Mouse (Mus musculus): ENCODE data around the gene Zfp408.
"Not testable (repeated sequence)": the region's sequence is repeated elsewhere in the genome, so short reads cannot be mapped to it uniquely, and the experiment has no call there.

Gene Zfp408

DNA sequence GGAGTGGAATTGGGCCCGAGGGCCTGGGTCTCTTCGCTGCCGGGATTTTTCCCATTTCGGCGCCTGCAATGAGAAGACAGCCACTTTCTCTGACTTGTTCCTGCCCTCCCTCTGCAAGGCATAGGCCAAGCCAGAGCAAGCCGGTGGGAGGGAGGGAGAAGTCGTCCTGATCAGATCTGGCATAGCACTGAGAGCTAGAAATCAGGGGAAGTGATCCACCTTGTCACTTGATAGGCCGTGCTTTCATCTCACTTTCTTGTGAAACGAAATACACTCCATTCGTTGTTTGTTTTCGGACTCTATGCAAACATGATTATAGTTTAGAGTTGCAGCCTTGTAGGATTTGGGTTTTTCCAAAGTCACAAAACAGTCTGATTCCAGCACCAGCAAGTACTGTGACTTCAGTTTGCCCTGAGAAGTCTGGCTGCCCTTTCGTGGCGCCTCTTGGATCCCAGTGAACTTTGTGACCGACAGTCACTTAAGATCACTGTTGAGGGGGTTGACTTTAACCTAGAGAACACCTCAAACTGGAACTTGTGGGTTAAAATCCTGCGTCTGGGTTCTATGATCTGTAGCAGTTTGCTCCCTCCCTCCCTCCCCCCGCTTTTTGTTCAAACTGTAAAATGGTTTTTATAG lies 887 bp upstream of the Zfp408 start:
- DNase-seq: no peak

DNA sequence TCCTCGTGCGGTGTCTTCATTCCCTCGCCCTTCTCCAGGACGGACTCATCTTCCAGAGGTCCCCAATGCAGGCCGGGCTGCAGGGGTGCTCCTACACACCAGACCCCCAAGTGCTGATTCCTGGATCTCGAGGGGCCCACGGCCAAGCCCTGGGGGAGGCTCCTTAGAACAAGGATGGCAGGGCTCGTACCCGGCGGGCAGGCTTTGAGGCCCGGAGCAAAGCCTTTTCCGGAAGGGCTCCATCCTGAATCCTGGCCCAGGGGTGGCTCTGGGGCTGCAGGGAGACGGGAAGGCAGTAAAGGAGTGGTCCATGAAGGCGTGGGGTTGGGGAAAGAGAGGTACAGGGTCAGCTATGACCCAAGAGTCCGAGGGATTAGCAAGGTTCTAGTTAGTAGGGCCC lies 439 bp downstream of the Zfp408 start:
- no peak for DNase-seq

DNA sequence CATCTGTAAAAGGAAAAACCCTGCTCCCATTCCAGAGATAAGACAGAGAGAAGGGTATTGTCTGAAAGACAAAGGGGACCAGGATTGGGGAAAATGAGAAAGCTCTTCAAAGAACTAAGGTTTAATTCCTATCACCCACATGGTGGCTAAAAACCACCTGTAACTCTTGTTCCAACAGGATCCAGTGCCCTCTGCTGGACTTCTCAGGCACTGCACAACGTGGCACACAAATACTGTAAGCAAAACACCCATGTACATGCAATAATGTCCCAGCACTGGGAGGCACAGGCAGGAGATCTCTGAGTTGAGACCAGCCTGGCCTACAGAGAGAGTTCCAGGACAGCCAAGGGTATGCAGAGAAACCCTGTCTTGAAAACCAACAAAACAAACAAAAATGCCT lies 2.9 kb downstream of the Zfp408 start:
- DNase-seq: peak; percentile 63

DNA sequence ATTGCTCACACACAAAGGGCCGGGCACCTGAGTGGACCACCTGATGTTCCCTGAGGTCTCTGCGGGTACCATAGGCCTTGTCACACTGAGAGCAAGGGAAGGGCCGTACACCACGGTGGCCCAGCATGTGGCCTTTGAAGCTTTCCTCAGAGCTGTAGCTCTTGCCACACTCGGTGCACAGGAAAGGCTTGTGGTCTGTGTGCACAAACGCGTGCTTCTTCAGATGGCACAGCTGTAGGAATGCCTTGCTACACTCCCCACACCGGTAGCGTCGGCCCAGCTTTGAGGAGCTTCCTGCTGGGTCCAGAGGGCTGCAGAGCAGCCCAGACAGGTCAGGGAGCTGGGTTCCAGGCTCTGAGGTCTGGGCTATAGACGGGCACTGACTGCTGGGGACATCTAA lies 3.8 kb downstream of the Zfp408 start:
- no peak for DNase-seq

DNA sequence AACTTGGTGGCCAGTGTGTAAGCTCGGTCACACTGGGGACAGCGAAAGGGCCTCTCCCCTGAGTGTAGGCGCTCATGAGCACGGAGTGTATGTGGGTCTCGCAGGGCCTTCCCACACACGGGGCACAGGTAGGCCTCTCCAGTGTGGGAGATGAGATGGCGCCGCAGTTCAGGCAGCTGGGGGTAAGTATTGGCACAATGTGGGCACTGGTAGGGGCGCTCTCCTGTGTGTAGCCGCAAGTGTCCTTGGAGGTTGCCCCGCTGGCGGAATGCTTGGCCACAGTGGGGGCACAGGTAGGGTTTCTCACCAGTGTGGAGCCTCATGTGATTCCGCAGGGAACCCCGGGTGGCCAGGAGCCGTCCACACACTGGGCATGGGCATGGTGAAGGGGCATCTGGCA lies 4.2 kb downstream of the Zfp408 start:
- DNase-seq: no peak

DNA sequence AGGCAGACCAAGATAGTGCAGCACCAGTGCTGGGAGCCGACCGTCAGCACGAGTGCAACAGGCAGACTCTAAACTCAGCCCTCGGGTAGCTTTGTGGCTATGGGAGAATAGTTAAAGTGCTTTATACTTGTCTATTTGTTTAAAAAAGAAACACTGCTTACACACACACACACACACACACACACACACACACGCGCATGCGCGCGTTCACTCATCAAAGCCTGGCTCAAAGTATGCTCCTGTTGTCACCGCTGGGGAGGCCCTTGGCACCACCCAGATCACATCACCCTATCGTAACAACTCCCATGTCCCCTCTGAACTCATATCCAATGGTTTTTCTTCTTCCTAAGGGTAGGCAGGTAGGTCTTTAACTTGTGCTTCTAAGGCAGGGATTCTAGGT lies 5.6 kb downstream of the Zfp408 start:
- no peak for DNase-seq

DNA sequence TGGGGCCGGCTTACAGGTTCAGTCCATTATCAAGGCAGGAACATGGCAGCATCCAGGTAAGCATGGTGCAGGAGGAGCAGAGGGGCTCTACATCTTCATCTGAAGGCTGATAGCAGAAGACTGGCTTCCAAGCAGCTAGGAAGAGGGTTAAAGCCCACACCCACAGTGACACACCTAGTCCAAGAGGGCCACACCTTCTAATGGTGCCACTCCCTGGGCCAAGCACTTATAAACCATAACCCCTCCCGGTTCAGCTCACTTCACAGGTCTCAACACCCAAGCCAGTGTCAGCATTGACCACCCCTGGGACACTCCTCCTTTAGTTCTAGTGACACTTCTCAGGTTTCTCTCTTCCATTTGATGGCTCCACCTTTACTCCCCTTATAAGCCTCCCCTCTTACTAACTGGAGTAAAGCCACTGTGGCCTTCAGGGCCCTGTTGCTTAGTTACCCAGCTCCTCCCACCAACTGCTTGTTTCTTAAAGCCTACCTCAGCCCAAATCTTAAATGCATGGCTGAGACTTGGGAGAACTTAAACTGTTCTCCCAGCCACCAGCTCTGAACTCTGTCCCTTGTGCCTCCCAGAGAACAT lies 6.7 kb downstream of the Zfp408 start:
- DNase-seq: no peak

DNA sequence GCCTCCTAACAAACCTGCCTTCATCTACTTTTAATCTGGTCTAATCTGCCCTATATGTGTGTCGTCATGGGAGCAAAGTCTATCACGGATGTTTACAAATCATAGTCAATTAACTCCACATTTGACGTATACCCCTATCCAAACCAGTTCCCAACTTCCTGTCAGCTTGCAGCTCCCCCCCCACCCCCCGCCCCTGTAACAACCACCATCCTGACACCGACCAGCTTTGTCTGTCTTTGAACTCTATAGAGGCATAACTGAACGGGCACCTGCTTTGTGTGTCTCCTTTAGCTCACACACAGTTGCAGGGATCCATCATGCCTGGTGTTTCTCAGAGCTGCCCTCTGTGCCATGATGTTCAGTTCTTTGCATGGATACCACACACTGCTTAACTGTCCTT lies 10.7 kb downstream of the Zfp408 start:
- DNase-seq: no peak

DNA sequence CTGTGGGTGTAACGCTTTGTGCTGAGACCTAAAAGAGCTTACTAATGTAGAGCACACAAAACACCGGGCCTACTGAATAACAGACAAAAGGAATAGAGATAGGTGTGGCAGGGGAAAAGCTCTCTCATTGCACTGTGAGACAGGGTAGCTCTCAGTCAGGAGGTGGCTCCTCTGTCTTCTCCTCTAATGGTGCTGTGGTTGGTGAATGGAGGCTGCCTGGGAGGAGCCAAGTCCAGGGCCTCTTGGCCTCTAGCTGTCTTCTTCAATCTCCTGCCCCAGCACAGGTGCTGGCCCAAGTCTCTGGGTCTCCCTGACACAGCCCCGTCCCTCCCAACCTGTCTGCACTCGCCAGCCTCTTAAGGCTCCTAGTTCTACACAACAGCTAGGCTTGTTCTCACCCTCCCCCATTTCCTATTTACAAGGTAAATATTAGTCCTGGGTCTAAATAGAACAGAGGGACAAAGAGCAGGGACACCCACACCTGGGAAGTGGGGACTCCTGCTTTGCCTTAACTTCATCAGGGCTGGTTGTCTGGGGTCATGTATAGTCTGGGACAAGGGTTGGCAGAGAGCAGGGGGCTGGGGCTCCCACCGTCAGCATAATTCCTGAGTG lies 12.8 kb downstream of the Zfp408 start:
- no peak for DNase-seq

DNA sequence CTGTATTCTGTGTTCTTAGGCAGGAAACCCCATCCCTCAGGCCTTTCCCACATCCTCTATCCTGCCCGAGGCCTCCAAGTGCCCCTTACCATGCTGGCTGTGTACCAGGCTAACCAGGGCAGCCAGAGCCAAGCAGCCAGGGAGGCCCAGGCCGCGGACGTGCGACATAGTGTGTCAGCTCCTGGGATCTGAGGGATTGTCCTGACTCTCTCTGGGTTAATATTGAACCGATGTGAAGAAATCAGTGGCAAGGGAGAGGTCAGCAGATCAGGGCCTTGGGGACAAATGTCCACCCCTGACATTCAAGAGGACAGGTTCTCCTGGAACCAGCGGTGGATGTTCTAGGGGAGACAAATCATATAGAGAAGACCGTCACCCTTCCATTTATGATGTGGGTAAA lies 13.4 kb downstream of the Zfp408 start, which contains the start of gene F2:
F2 (minus strand) TSS at position 186 of the 400 bp plus-strand sequence.
- DNase-seq: no peak

DNA sequence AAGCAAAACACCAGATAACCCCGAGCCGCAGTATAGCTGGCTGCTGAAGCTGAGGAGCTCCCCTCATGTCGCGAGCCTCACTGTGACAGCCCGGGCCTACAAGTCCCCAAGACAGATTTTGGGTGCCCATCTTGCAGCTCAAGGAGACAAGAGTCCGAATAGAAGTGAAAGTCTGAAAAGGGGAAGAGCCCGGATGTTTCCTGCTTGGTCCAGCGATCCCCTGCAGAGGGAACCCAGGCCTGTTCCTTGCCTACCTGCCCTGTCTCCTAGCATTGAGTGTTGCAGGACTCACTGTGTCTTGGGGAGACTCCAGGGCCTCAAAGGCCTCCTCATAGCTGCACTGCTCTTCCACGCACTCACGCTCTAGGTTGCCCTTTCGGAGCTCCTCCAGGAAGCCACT lies 14.1 kb downstream of the Zfp408 start:
- DNase-seq: no peak

DNA sequence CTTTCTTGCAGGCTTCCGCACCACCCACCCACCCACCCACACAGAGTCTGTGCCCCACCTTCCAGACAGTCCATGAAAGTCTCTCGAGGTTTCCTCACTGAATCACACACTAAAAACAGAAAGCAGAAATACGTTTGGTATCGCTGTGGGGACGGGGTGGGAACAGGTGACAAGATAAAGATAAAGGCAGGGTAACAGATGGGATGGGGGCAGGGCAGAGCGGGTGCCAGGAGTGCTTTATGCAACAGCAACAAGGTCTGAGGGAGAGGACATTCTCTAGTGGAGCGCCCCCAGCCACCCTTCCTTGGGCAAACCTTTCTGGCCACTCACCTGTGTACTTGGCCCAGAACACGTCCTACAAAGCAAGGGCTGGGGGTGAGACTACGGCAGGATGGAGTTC lies 14.8 kb downstream of the Zfp408 start:
- no peak for DNase-seq

DNA sequence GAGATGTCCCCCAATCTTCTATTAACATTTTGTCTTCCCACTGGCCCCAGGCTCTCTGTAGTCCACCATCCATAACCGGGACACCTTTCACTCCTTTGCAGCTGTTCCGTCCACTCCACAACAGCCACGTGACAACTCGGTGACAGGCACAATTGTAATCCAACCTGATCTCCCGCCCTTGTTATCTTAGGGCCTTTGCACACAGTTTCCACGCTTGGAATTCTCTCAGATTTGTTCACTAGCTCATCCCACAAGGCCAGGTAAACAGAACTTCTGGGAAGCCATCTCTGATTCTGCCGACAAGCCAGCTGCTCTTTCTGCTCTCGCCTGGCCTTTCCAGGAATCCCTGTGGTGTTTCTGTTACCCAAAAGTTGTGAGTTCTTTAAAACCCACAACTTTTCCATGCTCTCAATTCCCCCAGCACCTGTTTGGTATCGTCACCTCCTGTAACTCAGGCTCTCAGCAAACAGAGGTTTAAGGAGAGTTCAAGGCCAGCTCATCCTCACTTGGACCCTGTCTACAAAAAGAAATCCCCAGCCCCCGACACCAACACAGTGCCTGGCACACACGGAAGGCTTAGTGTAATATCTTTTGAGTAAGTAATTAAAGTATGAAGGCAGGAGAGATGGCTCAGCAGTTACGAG lies 16.1 kb downstream of the Zfp408 start:
- no peak for DNase-seq

DNA sequence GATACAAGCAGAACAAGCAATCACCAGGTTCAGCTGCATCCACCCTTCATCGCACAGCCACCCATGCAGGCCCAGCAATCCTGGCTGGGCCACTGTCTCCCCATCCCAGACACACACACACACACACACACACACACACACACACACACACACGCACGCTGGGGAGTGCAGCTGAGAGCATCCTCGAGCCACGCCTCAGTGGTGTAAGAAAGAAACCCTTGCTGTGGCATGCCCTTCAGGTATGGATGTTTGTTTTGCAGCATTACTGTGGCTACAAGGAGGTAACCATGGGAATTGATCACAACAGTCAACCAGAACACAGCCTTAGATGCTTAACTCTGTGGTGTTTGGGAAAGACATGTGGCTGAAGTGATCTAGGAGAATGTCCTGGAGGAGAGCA lies 17.3 kb downstream of the Zfp408 start:
- no peak for DNase-seq

DNA sequence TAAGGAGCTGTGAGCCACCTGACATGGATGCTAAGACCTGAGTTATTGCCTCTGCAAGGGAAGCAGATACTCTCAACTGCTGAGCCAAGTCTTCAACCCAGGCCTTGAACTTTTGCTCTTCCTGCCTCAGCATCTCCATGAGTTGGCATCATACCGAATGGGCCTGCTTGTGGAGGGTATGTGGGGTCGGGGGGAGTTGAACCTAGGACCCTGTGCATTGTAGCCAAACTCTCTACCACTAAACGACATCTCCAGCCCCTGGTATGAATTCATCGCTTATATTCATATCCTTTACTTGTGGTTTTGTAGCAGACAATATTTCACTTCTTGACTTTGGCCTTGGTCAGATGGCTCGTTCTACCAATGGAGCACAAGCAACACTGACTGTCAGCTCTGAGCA lies 17.8 kb downstream of the Zfp408 start:
- DNase-seq: no peak

DNA sequence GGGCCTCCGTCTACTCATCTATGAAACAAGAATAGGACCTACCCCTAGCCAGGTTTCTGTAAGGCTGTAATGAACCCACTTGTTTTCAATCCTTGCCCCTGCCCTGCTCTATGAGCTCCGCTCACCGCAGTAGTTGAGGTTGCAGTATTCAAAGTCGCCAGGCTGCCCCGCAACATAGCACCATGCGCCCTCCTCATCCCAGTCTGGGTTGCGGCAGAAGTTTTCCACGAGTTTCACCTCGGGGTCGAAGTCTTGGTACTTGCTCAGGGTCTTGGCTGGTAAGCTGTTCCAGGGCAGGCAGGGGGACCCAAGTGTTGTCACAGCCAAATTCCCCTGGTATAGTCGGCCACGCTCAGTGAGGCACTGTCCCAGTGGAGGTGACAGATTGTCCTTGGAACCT lies 19.2 kb downstream of the Zfp408 start:
- DNase-seq: no peak

DNA sequence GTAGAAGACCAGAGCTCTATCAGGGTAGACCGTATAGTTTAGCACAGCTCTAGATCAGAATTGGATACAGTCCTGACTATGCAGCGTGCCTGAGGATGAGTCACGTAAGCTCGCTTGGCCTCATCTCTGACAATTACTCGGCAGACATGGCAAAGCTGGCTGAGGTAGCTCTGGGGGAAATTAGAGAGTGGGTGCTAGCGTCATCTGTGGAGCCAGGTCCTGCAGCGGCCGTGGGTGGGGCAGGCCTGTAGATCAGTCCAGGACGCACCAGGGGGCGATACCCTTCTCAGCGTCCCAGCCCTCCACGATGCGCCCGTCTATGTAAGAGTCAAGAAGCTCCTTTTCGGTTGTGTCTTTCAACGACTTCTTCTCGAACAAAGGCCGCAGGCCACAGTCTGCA lies 19.9 kb downstream of the Zfp408 start:
- no peak for DNase-seq

DNA sequence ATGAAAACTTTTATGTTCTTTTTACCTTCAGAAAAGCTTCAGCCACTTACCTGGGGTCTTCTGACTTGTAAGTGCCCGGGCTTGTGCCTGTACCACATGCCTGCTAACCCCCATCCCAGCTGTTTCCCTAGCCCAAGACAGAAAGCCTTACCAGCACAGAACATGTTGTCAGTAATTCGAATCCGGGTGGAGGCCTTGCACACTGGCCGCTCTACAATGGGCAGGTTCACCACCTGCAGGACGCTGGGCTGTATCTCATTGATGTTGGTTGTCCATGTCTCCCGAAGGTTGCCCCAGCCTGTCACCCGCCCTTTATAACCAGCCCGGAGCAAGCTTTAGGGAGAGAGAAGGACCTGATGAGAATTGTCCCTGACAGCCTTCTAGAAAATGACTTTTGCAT lies 21.4 kb downstream of the Zfp408 start:
- no peak for DNase-seq

DNA sequence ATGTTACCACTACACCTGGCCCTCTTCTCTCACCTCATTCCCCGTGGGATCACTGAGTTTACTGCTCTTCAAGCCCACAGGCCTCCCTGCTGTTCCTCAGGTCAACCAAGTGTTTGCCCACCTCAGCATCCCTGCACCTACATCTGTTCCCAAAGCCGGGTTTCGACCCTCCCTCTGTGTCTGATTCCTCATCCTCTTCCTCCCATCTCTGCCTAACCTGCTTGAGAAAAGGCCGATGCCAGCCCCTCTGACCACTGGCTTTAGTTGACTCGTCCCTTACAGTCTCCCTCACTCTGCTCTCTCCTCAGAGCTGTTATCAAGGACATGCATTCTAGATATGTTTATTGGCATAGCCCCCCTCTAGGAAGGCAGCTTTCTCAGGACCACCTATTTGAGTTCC lies 22.1 kb downstream of the Zfp408 start:
- no peak for DNase-seq

DNA sequence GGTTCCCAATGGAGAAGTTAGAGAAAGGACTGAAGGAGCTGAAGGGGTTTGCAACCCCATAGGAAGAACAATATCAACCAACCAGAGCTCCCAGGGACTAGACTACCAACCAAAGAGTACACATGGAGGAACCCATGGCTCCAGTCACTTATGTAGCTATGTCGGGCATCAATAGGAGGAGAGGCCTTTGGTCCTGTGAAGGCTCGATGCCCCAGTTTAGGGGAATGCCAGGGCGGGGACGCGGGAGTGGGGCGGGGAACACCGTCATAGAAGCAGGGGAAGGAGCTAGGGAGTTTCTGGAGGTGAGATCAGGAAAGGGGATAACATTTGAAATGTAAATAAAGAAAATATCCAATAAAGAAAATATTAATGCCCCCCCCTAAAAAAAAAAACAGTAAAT lies 26.2 kb downstream of the Zfp408 start:
- not testable (repeated sequence) for DNase-seq

DNA sequence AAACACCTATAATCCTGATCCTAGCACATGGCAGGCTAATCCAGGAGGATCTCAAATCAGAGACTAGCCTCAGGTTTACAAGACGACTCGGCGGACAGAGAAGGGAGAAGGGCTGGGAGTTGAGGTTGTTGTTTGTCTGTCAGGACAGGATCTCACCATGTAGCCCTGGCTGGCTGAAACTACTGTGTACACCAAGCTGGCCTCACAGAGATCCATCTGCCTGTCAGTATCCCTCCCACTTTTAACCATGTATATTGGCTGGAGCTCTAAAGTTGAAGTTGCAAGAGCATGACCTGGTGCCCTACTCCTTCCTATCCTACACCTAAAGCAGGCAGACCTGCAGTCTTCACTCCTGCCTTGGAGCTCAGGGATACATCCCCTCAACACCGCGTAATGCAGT lies 27.2 kb downstream of the Zfp408 start:
- no peak for DNase-seq

DNA sequence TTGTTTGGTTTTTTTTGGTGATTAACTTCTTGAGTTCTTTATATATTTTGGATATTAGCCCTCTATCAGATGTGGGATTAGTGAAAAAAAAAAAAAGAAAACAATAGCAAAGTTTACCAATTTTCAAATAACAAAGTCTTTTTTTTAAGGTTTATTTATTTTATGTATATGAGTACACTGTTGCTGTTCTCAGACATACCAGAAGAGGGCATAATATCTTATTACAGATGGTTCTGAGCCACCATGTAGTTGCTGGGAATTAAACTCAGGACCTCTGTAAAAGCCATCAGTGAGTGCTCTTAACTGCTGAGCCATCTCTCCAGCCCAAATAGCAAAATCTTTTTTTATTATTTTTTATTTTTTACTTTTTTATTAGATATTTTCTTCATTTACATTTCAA lies 40.2 kb downstream of the Zfp408 start:
- not testable (repeated sequence) for DNase-seq

DNA sequence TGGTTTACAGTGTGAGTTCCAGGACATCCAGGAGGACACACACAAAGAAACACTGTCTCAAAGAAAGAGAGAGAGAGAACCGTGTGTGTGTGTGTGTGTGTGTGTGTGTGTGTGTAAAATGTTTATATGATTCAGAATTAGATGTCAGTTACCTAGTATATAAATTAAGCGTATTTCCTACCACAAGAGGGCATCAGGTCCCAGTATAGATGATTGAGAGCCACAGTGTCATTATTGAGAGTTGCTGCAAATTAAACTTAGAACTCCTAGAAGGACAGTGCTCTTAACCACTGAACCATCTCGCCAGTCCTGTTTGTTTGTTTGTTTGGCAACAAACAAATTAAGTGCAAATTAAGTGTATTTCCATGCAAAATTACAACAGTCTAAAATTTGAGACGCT lies 47.2 kb downstream of the Zfp408 start:
- no peak for DNase-seq

DNA sequence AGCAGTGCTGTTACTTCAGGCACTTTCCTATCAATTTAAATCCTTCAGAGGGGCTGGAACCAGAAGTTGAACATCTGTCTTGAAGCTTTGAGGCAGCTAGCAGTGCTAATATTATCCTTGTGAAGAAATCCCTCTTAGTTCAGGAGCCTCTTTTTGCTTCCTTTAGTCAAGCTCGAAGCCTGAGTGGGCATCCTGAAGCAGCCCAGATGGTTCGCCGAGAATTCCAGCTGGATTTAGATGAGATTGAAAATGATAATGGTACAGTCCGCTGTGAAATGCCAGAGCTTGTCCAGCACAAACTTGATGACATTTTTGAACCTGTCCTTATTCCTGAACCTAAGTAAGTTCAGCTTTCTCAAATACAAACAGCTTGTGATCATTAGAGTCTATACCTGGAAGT lies 49.1 kb downstream of the Zfp408 start:
- no peak for DNase-seq

All from lung, postnatal 10 days (tissue).